Mouse (Mus musculus) neural tube, embryonic 10.5 days (tissue): ENCODE data around the gene Cds1.

Source experiments
- DNase-seq: peaks from one replicate; pipeline ENCODE4 v3.0.0-alpha.2; 2017; ENCODE audit warnings: low spot score; ENCODE audit errors: extremely low spot score

Cds1 gene

GRCm38 (mm10) chr5:101775262-101775661 lies 10.3 kb downstream of the Cds1 start:
- no peak for DNase-seq

GRCm38 (mm10) chr5:101776528-101776927 lies 11.6 kb downstream of the Cds1 start:
- DNase-seq: no peak

- no peak for DNase-seq
Measured at GRCm38 (mm10) chr5:101779376-101779863, 14.5 kb downstream of the Cds1 start.

GRCm38 (mm10) chr5:101780918-101781317 lies 16.0 kb downstream of the Cds1 start:
- no peak for DNase-seq

- DNase-seq: no peak
Measured at GRCm38 (mm10) chr5:101784328-101784727, 19.4 kb downstream of the Cds1 start.

- DNase-seq: no peak
Measured at GRCm38 (mm10) chr5:101784787-101785186, 19.9 kb downstream of the Cds1 start.

GRCm38 (mm10) chr5:101785921-101786614 lies 21.1 kb downstream of the Cds1 start:
- DNase-seq: no peak

- no peak for DNase-seq
Measured at GRCm38 (mm10) chr5:101789770-101790169, 24.8 kb downstream of the Cds1 start.

GRCm38 (mm10) chr5:101790560-101790959 lies 25.6 kb downstream of the Cds1 start:
- no peak for DNase-seq

- DNase-seq: no peak
Measured at GRCm38 (mm10) chr5:101792665-101793064, 27.7 kb downstream of the Cds1 start.

GRCm38 (mm10) chr5:101801891-101802290 lies 37.0 kb downstream of the Cds1 start:
- DNase-seq: no peak

GRCm38 (mm10) chr5:101802358-101803022 lies 37.6 kb downstream of the Cds1 start:
- no peak for DNase-seq

- DNase-seq: no peak
Measured at GRCm38 (mm10) chr5:101811296-101812169, 46.6 kb downstream of the Cds1 start.

GRCm38 (mm10) chr5:101816822-101817221 lies 51.9 kb downstream of the Cds1 start:
- DNase-seq: no peak

GRCm38 (mm10) chr5:101819216-101819615 lies 54.3 kb downstream of the Cds1 start:
- DNase-seq: no peak

- DNase-seq: no peak
Measured at GRCm38 (mm10) chr5:101819844-101820243, 54.9 kb downstream of the Cds1 start.

GRCm38 (mm10) chr5:101821052-101821451 lies 56.1 kb downstream of the Cds1 start:
- no peak for DNase-seq

- DNase-seq: no peak
Measured at GRCm38 (mm10) chr5:101821491-101822310, 56.8 kb downstream of the Cds1 start.

- DNase-seq: no peak
Measured at GRCm38 (mm10) chr5:101822311-101822670, 57.4 kb downstream of the Cds1 start.

GRCm38 (mm10) chr5:101825111-101825911 lies 60.4 kb downstream of the Cds1 start:
- peak; percentile 42 for DNase-seq
